Mouse (Mus musculus): ENCODE results near the gene Isca1. TPM values are rescaled to one million over a fixed set of nuclear protein-coding genes. Genes with fewer than 3 reads are reported as not detected.
A peak's percentile ranks its signal among the peaks of the same experiment; 100 is the strongest.
"Not testable (repeated sequence)": the region's sequence is repeated elsewhere in the genome, so short reads cannot be mapped to it uniquely, and the experiment has no call there.

Isca1 gene
- polyA plus RNA-seq, 1 experiment from 2014 or later: 143 TPM

DNA sequence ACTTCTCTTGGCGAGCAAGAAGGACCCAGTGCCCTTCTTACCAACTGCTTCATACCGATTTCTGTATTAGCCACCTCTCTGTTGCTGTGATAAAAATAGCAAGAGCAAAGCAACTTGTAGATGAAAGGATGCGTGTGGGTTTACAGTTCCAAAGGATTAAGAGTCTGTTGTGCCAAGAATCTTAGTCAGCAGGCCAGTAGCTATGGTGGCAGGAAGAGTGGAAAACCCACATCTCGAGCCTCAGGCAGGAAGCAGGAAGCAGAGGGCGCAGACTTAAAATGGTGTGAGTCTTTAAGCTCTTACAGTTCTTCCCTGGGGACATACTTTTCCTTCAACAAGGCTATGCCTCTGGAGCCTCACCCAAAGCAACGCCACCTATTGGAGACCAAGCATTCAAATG, 24.1 kb downstream of the Isca1 start:
- whole genome bisulfite sequencing: 91% methylated on average over 6 of the region's 6 CpGs
- H3K4me3 ChIP-seq (replicated peaks): no peak overlapping the region
- H3K4me2 ChIP-seq (replicated peaks): no peak overlapping the region
- no peak for ATAC-seq
- no peaks in the 10 kb centered on the region for H3K27me3 ChIP-seq
- no peak overlapping the region for H3K9ac ChIP-seq (replicated peaks)
- no peaks in the 10 kb centered on the region for H3K36me3 ChIP-seq
- H3K4me1 ChIP-seq (replicated peaks): no peaks in the 10 kb centered on the region
- H3K27ac ChIP-seq: no peak overlapping the region
- no peaks in the 10 kb centered on the region for H3K9me3 ChIP-seq

DNA sequence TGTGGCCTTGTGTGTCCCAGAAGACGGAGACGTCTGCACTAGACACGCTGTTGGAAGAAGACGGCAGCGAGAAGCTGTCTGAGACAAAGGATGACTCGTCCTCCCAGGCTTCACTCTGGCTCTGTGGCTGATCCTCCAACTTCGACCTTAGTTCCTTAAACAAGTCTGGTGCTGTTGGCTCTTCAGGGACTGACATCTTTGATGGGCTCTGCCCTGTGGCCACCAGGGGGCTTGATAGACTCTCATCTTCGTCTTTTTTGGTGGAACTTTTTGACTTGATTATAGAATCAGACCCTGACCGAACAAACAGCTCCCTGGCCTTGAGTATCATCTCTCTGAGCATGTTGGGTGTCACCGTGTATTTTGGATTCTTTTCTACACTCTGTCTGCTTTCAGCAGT, 27.9 kb downstream of the Isca1 start:
- Histone ChIP-seq H3K9me3 (no peaks in the 10 kb centered on the region), H3K27me3 (no peaks in the 10 kb centered on the region), H3K36me3 (no peaks in the 10 kb centered on the region), H3K4me3 (replicated peaks) (no peak overlapping the region), H3K9ac (replicated peaks) (no peak overlapping the region), H3K4me1 (replicated peaks) (no peaks in the 10 kb centered on the region), H3K27ac (no peak overlapping the region), H3K4me2 (replicated peaks) (no peak overlapping the region)
- no peak for ATAC-seq
- 84% methylated on average over 10 of the region's 10 CpGs for WGBS

GRCm38 (mm10) chr13:59741096-59741495, 28.5 kb downstream of the Isca1 start:
- WGBS: 92% methylated on average over 11 of the region's 11 CpGs
- H3K9me3 ChIP-seq: no peaks in the 10 kb centered on the region

GRCm38 (mm10) chr13:59739397-59739796, 30.2 kb downstream of the Isca1 start:
- no peaks in the 10 kb centered on the region for H3K27me3 ChIP-seq
- WGBS: 89% methylated on average over 4 of the region's 4 CpGs
- no peak for ATAC-seq
- H3K4me3 ChIP-seq (replicated peaks): no peak overlapping the region
- H3K9ac ChIP-seq (replicated peaks): no peak overlapping the region
- no peak overlapping the region for H3K27ac ChIP-seq
- H3K4me1 ChIP-seq (replicated peaks): no peaks in the 10 kb centered on the region
- no peak overlapping the region for H3K4me2 ChIP-seq (replicated peaks)
- no peaks in the 10 kb centered on the region for H3K36me3 ChIP-seq
- H3K9me3 ChIP-seq: no peaks in the 10 kb centered on the region

More at GRCm38 (mm10) chr13:59741096-59741495, 28.5 kb downstream of the Isca1 start:
- no peaks in the 10 kb centered on the region for H3K27me3 ChIP-seq
- H3K4me3 ChIP-seq (replicated peaks): no peak overlapping the region
- ATAC-seq: no peak
- H3K27ac ChIP-seq: no peak overlapping the region
- H3K36me3 ChIP-seq: no peaks in the 10 kb centered on the region
- H3K4me2 ChIP-seq (replicated peaks): no peak overlapping the region
- no peak overlapping the region for H3K9ac ChIP-seq (replicated peaks)
- no peaks in the 10 kb centered on the region for H3K4me1 ChIP-seq (replicated peaks)

GRCm38 (mm10) chr13:59738455-59738854, 31.2 kb downstream of the Isca1 start:
- Histone ChIP-seq H3K9ac (replicated peaks) (no peak overlapping the region), H3K4me2 (replicated peaks) (no peak overlapping the region), H3K27me3 (no peaks in the 10 kb centered on the region), H3K27ac (no peak overlapping the region), H3K4me3 (replicated peaks) (no peak overlapping the region), H3K4me1 (replicated peaks) (no peaks in the 10 kb centered on the region), H3K9me3 (no peaks in the 10 kb centered on the region), H3K36me3 (no peaks in the 10 kb centered on the region)
- WGBS: 92% methylated on average over 2 of the region's 2 CpGs
- no peak for ATAC-seq

DNA sequence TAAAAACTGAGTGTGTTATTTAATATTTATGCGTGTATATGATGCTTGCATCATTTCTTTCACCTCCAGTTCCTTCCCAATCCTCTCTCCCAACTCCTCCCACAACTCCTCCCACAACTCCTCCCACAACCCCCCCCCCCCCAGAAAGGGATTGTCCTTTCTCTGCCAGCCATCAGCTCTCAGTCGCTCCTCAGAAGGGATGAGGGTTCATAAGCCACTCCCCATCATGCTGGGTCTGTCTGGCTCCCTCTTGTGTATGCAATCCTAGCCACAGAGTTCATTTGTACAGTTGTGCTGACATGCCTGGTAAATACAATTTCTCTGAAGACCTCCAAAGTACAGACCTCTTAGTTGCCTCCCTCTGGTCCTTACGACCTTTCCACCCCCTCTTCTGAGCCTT, 34.4 kb downstream of the Isca1 start:
- H3K27ac ChIP-seq: no peak overlapping the region
- H3K4me2 ChIP-seq (replicated peaks): no peak overlapping the region
- H3K4me1 ChIP-seq (replicated peaks): no peaks in the 10 kb centered on the region
- WGBS: 31% methylated on average over 3 of the region's 3 CpGs
- H3K9me3 ChIP-seq: no peaks in the 10 kb centered on the region
- no peak overlapping the region for H3K9ac ChIP-seq (replicated peaks)
- peak; percentile 37; the same call in 1 of the 2 replicates for ATAC-seq
- H3K36me3 ChIP-seq: no peaks in the 10 kb centered on the region
- H3K4me3 ChIP-seq (replicated peaks): no peak overlapping the region
- H3K27me3 ChIP-seq: no peaks in the 10 kb centered on the region

- not testable (repeated sequence) for H3K4me3 ChIP-seq (replicated peaks); H3K9ac ChIP-seq (replicated peaks); ATAC-seq; H3K27ac ChIP-seq; H3K36me3 ChIP-seq; H3K4me2 ChIP-seq (replicated peaks); H3K27me3 ChIP-seq; H3K9me3 ChIP-seq; H3K4me1 ChIP-seq (replicated peaks)
- WGBS: 37% methylated on average over 6 of the region's 6 CpGs
Measured at GRCm38 (mm10) chr13:59734347-59734746, 35.3 kb downstream of the Isca1 start.

DNA sequence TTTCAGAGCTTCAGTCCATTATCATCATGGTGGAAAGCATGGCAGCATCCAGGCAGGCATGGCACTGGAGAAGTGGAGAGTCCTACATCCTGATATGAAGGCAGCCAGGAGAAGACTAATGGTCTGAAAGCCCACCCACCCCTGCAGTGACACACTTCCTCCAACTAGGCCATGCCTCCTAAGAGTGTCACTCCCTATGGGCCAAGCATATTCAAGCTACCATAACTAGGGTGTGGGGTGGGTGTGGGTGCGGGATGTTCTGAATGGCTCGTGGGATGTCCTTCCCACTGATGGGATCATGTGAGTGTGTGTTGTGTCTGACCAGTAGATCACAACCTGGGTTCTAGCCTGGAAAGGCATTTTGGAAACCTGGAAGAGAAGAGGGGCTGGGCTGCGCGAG, 35.7 kb downstream of the Isca1 start:
- H3K4me1 ChIP-seq (replicated peaks): no peaks in the 10 kb centered on the region
- ATAC-seq: no peak
- H3K36me3 ChIP-seq: no peaks in the 10 kb centered on the region
- H3K4me2 ChIP-seq (replicated peaks): no peak overlapping the region
- no peak overlapping the region for H3K9ac ChIP-seq (replicated peaks)
- 76% methylated on average over 4 of the region's 4 CpGs for WGBS
- no peaks in the 10 kb centered on the region for H3K9me3 ChIP-seq
- H3K4me3 ChIP-seq (replicated peaks): no peak overlapping the region
- H3K27ac ChIP-seq: no peak overlapping the region
- H3K27me3 ChIP-seq: no peaks in the 10 kb centered on the region

- no peak within 1 kb of the TSS for H3K9ac ChIP-seq (replicated peaks)
- H3K4me3 ChIP-seq (replicated peaks): no peak within 1 kb of the TSS
- H3K4me1 ChIP-seq (replicated peaks): 0 out of 2 replicates have a peak, but pooled peaks cover under 1% of the 10 kb centered on the region
- no peaks in the 10 kb centered on the region for H3K36me3 ChIP-seq
- H3K27ac ChIP-seq: no peak within 1 kb of the TSS
- peaks cover 6% of the 10 kb centered on the region; the same call in 1 of the 2 replicates for H3K27me3 ChIP-seq
- ATAC-seq: no peak
- no peak within 1 kb of the TSS for H3K4me2 ChIP-seq (replicated peaks)
- no peaks in the 10 kb centered on the region for H3K9me3 ChIP-seq
- 37% methylated on average over 7 of the region's 7 CpGs for WGBS
Measured at GRCm38 (mm10) chr13:59731652-59732051, 38.0 kb downstream of the Isca1 start, which contains the start of gene Spata31d1d. Gene Spata31d1d (minus strand): TSS chr13:59731752.

DNA sequence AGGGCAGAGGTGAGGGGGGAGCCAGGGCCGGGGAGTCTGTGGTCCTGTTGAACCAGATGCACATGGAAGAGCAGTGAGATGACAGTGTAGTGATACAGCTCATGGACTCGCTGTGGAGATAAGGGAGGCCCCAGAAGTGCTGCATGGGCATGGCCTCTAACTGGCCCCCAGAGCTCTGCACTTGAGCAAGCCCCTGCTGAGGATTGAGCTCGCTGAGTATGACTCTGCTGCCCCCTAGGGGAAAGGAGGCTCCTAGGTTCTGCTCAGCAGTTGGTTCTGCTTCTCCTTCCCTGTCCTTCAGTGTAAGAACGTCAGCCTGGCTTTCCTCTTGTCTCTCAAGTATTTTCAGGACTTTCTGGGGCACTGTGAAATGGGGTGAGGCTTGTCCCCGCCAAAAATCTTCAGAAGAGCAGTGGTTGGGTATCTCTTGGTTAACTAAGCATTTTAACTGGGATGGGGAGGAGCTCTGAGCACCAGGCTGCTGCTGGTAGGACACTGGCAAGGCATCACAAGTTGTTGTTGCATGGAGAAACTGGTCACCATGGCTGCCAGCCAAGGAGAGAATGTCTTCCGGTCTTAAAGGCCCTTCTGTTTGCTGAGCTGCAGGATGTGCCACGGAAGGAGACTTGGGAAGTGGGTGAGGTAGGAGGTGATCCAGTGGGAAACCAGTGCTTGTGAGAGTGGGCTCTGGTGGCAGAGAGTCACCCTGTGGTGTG, 41.1 kb downstream of the Isca1 start:
- peak; percentile 90 for ATAC-seq
- peaks cover 9% of the 10 kb centered on the region for H3K27me3 ChIP-seq
- no peak overlapping the region for H3K9ac ChIP-seq (replicated peaks)
- peaks cover 8% of the 10 kb centered on the region for H3K4me1 ChIP-seq (replicated peaks)
- H3K36me3 ChIP-seq: no peaks in the 10 kb centered on the region
- H3K4me2 ChIP-seq (replicated peaks): no peak overlapping the region
- no peak overlapping the region for H3K27ac ChIP-seq
- WGBS: 24% methylated on average over 7 of the region's 7 CpGs
- no peak overlapping the region for H3K4me3 ChIP-seq (replicated peaks)
- no peaks in the 10 kb centered on the region for H3K9me3 ChIP-seq

- ATAC-seq: no peak
- no peak overlapping the region for H3K4me3 ChIP-seq (replicated peaks)
- peak overlapping the region; percentile 19; the same call in 1 of the 2 replicates for H3K9ac ChIP-seq (replicated peaks)
- H3K36me3 ChIP-seq: no peaks in the 10 kb centered on the region
- H3K27ac ChIP-seq: no peak overlapping the region
- no peaks in the 10 kb centered on the region for H3K9me3 ChIP-seq
- peaks cover 9% of the 10 kb centered on the region for H3K27me3 ChIP-seq
- WGBS: 37% methylated on average over 29 of the region's 29 CpGs
- H3K4me1 ChIP-seq (replicated peaks): peaks cover 8% of the 10 kb centered on the region
- peak overlapping the region; percentile 39 for H3K4me2 ChIP-seq (replicated peaks)
Measured at GRCm38 (mm10) chr13:59726139-59726867, 43.3 kb downstream of the Isca1 start.

DNA sequence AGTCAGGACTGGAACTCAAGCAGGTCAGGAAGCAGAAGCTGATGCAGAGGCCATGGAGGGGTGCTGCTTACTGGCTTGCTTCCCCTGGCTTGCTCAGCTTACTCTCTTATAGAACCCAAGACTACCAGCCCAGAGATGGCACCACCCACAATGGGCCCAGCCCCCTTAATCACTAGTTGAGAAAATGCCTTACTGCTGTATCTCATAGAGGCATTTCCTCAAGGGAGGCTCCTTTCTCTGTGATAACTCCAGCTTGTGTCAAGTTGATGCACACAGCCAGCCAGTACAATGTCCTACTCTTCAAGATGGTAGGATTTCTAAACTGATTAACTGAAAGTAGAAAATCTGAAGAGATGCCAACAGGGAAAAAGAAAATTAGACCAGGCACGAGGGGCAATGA, 47.5 kb downstream of the Isca1 start:
- 85% methylated on average over 1 of the region's 1 CpGs for WGBS

More for the DNA sequence above, 47.5 kb downstream of the Isca1 start:
- H3K27me3 ChIP-seq; H3K4me3 ChIP-seq (replicated peaks); H3K27ac ChIP-seq; ATAC-seq; H3K4me2 ChIP-seq (replicated peaks); H3K9ac ChIP-seq (replicated peaks); H3K9me3 ChIP-seq; H3K36me3 ChIP-seq: not testable (repeated sequence)
- peaks cover 13% of the 10 kb centered on the region for H3K4me1 ChIP-seq (replicated peaks)
